Mouse (Mus musculus) adrenal gland, adult 8-10 months (tissue): Measurements from ENCODE around the gene Kif26b. TPM values are rescaled to one million over a fixed set of nuclear protein-coding genes. Genes with fewer than 3 reads are reported as not detected.
A peak's percentile ranks its signal among the peaks of the same experiment; 100 is the strongest.

Experiments used
- DNase-seq: peaks from one replicate; pipeline ENCODE4 v3.0.0; 2022
- total RNA-seq, 4 experiments: library from RNA; stranded (reverse); gene quantifications; 2 replicates each; pipeline ENCODE4 v1.2.4; 2022

Gene Kif26b
- total RNA-seq = 1 to 10 TPM; 1.9 to 4.6 (median 2.4) TPM

GRCm38 (mm10) chr1:178528431-178529351 is at the start of gene Kif26b:
Gene Kif26b (plus strand): TSS chr1:178529125.
- peak; percentile 19 for DNase-seq

GRCm38 (mm10) chr1:178483854-178484253 is 45.1 kb upstream of the Kif26b start:
- no peak for DNase-seq

- DNase-seq = no peak
Measured at GRCm38 (mm10) chr1:178485138-178485867, 43.6 kb upstream of the Kif26b start.

GRCm38 (mm10) chr1:178485868-178486220 is 43.1 kb upstream of the Kif26b start:
- no peak for DNase-seq

GRCm38 (mm10) chr1:178486828-178487227 is 42.1 kb upstream of the Kif26b start:
- DNase-seq = no peak

GRCm38 (mm10) chr1:178489127-178489526 is 39.8 kb upstream of the Kif26b start:
- DNase-seq = no peak

- DNase-seq = no peak
Measured at GRCm38 (mm10) chr1:178491733-178492132, 37.2 kb upstream of the Kif26b start.

GRCm38 (mm10) chr1:178492493-178492892 is 36.4 kb upstream of the Kif26b start:
- DNase-seq = no peak

GRCm38 (mm10) chr1:178496186-178496585 is 32.7 kb upstream of the Kif26b start:
- DNase-seq = no peak

- DNase-seq = no peak
Measured at GRCm38 (mm10) chr1:178496841-178497240, 32.1 kb upstream of the Kif26b start.

- DNase-seq = no peak
Measured at GRCm38 (mm10) chr1:178506938-178507337, 22.0 kb upstream of the Kif26b start.

GRCm38 (mm10) chr1:178512323-178513031 is 16.4 kb upstream of the Kif26b start:
- DNase-seq = no peak

GRCm38 (mm10) chr1:178513954-178514353 is 15.0 kb upstream of the Kif26b start:
- no peak for DNase-seq

GRCm38 (mm10) chr1:178515839-178516238 is 13.1 kb upstream of the Kif26b start:
- DNase-seq = no peak

- no peak for DNase-seq
Measured at GRCm38 (mm10) chr1:178522389-178522788, 6.5 kb upstream of the Kif26b start.

- no peak for DNase-seq
Measured at GRCm38 (mm10) chr1:178523152-178523551, 5.8 kb upstream of the Kif26b start.

- peak; percentile 47 for DNase-seq
Measured at GRCm38 (mm10) chr1:178527185-178527546, 1.8 kb upstream of the Kif26b start.

GRCm38 (mm10) chr1:178527547-178528361 is 1.2 kb upstream of the Kif26b start:
- peak; percentile 11 for DNase-seq

GRCm38 (mm10) chr1:178529512-178530300 is 781 bp downstream of the Kif26b start:
- no peak for DNase-seq

- DNase-seq = peak; percentile 62
Measured at GRCm38 (mm10) chr1:178530301-178531078, 1.6 kb downstream of the Kif26b start.
